Mouse (Mus musculus): ENCODE measurements around the gene Mapk3.
A peak's percentile ranks its signal among the peaks of the same experiment; 100 is the strongest.
"Not testable (repeated sequence)": the region's sequence is repeated elsewhere in the genome, so short reads cannot be mapped to it uniquely, and the experiment has no call there.

The Mapk3 gene

DNA sequence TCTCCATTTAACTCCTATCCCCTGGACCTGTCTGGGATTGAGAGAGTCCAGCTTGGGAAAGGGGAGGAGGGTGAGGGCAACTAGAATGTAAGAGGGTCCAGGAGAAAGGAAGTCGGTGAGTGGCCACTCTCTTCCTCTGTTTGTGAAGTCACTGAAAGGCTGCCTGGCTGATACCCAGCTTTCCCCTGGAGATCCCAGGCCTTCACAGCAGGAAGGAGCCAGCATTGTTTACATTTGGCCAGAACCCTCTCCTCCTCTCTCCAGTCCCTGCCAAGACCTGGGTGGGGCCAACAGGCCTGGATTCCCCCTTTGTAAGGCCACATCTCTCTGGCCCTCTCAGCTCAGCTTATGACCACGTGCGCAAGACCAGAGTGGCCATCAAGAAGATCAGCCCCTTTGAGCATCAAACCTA, 996 bp downstream of the Mapk3 start:
- peak; percentile 85 for DNase-seq

DNA sequence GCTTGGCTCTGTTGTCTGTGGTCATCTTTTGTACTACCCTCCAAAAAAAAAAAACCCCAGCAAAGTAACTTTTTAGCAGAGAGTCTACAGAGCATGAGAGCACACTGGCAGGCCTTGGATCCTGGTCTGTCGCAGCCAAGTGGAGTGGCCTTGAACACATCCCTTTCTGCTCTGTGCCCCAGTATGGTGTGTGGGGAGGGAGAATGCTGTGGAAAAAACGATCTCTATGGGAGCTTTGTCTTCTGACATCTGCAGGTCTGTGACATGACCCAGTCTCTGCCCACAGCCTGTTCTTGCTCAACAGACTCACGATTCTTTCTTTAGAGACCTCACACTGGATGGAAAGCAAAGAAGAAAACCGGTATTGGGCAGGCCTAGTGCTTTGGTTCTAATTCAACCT, 1.6 kb downstream of the Mapk3 start:
- no peak for DNase-seq

DNA sequence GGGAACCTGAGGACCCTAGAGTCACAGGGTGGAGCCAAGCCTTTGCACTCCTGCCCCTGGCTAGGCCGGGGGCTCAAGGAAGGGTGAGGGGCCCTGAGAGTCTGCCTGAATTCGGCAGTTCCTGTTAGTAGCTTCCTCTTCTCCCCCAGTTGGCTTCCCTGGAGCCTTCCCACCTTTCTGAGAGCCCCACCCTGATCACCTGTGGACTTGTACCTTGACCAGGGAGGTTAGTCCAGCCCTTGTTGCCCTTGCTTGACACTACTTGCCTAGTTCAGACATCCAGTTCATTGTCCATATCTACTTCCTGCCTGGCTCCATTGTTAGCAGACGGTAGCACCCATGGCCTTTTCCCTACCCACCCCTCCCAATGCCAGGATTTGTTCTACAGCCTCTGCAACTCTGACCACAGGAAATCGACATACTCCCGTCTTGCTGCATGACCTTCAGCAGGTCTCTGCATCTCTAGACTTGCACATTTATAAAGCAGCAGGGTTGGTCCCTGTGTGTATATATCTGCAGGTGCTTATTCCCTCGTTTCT, 2.2 kb downstream of the Mapk3 start:
- no peak for DNase-seq

DNA sequence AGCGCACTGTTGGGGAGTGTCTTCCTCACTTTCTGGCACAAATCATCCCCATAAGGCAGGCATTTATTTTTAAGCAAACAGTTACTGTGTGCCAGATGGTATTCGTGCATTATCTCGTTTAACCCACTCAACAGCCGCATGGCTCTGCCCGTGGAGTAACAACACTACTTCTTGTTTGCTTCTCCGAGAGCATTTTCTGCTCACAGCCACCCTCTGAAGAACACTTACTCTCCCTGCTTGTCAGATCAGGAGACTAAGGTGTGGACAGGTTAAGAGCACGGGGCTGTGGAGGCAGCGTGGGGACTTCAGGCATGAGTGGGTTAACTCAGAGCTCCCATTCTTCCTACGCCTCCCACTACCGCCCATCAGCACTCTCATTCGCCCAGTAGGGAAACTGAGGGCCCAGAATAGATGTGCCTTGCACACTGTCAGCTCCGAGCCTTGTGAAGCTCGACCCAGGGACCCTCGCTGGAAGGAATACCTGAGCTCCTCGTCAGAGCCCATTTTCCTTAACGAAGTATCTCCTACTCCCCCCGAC, 3.1 kb downstream of the Mapk3 start:
- peak; percentile 31 for DNase-seq

DNA sequence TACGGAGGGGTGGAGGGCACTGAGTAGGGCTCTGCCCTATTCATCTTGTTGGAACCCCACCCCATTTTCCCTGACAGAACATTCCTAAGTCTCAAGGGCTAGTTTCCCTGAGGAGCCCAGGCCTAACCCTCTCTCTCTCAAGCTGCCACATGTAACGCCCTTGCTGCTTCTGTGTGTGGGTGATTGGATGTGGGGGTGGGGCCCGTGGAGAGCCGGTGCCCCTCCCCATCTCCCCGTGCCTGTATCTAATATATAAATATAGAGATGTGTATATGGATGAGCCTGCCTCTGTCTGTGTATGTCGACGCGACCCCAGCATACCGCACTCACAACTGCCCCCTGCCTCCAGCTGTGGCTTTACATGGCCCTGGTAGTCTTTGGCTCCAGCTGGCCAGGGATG, 6.1 kb downstream of the Mapk3 start:
- peak; percentile 22 for DNase-seq

DNA sequence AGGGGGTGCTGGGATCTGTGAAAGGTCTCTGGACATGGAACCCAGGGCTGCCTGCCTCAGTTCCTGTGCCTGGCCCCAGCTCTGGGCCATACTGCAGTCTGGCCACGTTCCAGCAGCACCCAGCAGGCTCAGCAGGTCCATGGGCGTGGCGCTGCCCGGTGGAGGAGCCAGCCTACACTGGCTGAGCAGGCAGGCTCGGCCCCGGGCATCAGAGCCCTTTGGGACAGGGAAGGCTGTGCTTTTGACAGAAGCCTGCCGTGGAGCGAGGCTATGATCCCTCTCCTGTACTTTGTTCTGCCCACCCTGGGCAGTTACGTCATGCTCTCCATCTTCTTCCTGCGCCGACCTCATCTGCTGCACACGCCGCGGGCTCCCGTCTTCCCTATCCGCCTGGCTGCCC, 6.8 kb downstream of the Mapk3 start, which contains the start of gene Gdpd3:
Gene Gdpd3, plus strand, starts transcription at position 134 of the 400 bp plus-strand sequence.
- peak; percentile 11 for DNase-seq

DNA sequence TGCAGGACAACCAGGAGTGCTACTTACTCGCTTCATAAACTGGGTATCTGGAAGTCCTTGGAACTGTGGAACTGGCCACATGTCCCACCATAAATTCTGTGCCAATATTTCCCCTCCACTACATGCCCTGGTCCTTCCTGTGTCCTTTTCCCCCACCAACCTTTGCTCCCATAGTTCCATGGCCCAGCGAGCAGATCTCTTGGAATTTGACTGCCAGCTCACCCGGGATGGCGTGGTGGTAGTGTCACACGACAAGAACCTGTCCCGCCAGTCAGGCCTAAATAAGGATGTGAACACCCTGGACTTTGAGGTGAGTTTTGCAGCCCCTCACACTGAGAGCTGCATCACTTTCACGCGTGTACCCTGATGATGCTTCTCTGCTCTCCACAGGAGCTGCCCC, 7.6 kb downstream of the Mapk3 start:
- DNase-seq: no peak

DNA sequence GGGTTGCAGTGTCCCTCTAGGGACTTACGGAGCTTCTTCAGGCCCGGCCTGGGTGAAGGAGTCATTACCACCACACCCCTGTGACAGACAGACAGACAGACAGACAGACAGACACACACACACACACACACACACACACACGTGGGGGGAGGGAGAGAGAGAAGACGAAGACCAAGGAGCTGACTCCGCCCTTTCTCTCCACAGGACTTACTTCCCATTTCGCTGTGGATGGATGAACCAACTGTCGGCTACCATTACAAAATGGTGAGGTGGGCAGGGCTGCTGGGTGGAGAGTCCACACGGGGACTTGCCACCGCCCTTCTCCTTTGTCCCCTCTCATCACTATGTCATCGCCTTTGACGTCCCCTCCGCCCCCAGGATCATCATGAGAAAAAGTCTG, 11.4 kb downstream of the Mapk3 start:
- no peak for DNase-seq

DNA sequence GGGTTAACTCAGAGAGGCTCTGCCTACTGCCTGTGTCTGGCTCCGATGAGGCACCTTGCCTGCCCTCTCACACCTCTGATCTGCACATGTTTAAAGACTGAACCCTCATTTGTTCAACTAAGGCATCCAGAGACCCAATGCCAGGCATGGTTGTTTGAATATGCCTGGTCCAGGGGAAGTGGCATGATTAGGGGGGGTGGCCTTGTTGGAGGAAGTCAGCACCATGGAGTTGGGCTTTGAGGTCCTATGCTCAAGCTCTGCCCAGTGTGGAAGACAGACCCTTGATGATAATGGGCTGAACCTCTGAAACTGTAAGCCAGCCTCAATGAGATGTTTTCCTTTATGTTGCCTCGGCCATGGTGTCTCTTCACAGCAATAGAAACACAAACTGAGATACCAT, 13.9 kb downstream of the Mapk3 start:
- peak; percentile 25 for DNase-seq

DNA sequence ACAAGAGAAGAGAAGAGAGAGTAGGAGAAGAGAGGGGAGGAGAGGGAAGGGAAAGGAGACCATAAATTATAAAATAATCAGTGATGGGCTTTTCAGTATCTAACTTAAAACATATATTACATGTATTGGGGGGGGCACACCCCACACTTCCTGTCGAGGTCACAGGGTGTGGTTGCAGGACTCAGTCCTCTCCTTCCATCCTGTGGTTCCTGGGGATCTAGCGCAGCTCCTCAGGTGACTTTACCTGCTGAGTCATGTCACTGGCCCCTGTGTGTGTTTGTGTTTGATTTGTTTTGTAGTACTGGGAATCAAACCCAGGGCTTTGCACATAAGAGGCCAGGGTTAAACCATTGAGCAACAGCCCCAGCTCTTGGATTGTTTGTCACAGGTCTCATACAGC, 15.1 kb downstream of the Mapk3 start:
- peak; percentile 21 for DNase-seq

DNA sequence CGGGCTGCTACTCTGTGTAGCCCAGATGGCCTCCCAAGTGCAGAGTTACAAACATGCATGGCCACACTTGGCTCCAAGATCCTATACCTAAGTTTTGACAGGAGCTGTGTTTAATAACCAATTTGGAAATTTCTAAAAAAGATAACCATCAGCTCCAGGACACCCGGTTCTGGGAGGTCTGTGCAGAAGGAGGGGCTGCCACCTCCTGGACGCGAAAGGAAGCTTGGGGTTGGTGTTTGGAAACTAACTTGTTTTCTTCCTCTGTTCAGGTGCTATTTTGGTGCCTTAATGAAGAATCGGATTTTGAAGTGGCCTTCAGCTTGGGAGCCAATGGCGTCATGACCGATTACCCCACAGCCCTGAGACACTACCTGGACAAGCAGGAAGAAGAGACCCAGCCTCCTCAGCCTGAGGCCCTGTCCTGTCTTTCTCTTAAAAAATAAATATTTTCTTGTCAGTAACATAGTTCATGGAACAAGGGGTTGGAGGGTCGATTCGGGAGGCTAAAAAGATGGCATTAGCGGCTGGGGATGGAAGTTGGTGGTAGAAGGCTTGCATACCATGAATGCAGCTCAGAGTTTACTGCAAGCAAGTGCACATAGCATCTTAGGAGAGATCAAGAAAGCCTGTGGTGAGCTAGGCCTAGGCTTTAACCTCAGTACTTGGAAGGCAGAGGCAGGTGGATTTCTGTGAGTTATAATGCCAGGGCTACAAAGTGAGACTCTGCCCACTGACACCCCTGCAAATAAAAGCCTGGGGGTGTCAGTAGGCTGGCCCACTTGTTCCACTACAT, 16.0 kb downstream of the Mapk3 start:
- DNase-seq: peak; percentile 46

DNA sequence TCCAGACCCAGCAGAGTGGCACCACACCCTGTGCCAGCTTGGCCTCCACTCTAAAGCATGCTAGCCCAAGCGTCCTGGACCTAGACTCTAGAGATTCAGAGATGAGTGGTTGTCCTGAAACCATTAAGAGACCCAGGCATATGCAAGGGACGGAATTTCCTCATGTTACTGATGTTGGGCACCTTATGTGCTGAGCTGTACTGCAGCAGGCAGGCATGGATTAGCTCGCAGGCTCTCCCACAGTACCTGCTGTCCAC, 16.5 kb downstream of the Mapk3 start:
- no peak for DNase-seq

DNA sequence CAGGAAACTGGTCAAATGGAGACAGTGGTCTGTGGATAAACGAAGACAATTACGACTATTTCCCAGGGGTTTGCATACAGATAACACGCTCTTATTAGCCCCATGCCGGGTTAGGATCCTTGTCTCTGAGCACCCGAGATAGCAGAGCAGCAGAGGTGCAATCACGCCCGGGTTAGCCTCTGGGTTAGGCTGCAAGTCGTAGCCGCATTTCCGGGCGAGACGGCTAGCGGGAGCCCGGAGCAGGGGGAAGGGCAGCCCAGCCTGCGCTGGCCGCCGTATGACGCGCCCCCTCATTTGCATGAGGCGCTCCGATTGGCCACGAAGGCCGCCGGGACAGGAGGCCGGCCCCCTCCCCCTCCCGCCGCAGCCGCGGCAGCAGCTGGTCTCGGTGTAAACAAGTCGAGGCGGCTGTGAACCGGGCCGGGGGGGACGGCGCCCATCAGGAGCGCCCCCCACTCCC, 17.2 kb downstream of the Mapk3 start, which contains the start of gene Ypel3:
Gene Ypel3, plus strand, starts transcription at position 358 of the 460 bp plus-strand sequence.
- peak; percentile 96 for DNase-seq

DNA sequence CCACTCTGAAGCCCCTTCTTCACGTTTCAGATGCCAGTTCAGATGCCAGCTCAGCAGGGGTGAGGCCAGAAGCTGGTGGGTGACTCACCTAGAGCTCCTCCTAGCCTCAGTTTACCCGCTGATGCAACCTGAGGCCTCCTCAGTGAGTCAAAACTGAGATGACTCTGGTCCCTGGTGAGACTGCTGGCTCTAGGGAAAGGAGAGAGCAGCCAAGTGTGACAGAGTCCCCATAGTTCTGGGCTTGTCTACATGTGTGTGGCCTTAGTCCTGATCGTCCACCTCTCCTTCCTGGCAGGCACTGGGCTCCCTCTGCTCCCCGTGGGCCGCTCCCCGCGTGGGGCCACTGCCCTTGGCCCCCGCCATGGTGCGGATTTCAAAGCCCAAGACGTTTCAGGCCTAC, 18.1 kb downstream of the Mapk3 start:
- DNase-seq: peak; percentile 74

DNA sequence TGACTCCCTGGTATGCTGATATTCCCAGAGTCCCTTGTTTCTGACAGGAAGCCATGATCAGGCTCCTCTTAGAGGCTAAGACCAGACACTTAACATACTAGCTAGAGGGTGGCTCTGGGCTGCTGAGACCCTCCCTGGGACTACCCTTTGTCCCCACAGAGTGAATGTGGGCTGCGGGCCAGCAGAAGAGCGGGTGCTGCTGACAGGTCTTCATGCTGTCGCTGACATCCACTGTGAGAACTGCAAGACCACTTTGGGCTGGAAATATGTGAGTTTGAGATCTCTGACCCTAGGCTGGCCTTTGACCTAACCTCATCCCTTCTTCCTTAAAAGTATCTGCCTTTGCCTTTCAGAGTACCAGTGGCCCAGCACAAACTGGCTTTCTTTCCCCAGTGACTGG, 18.7 kb downstream of the Mapk3 start:
- peak; percentile 69 for DNase-seq

DNA sequence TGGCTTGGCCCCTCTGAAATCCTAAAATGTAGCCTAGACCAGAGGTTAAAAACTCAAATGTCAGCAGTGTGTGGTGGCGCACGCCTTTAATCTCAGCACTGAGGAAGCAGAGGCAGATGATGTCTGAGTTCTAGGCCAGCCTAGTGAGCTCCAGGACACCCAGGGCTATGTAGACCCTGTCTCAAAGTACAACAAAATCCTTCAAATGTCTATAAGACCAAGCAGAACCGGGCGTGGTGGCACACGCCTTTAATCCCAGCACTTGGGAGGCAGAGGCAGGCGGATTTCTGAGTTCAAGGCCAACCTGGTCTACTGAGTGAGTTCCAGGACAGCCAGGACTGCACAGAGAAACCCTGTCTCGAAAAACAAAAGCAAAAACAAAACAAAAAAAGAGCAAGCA, 19.7 kb downstream of the Mapk3 start:
- DNase-seq: not testable (repeated sequence)

DNA sequence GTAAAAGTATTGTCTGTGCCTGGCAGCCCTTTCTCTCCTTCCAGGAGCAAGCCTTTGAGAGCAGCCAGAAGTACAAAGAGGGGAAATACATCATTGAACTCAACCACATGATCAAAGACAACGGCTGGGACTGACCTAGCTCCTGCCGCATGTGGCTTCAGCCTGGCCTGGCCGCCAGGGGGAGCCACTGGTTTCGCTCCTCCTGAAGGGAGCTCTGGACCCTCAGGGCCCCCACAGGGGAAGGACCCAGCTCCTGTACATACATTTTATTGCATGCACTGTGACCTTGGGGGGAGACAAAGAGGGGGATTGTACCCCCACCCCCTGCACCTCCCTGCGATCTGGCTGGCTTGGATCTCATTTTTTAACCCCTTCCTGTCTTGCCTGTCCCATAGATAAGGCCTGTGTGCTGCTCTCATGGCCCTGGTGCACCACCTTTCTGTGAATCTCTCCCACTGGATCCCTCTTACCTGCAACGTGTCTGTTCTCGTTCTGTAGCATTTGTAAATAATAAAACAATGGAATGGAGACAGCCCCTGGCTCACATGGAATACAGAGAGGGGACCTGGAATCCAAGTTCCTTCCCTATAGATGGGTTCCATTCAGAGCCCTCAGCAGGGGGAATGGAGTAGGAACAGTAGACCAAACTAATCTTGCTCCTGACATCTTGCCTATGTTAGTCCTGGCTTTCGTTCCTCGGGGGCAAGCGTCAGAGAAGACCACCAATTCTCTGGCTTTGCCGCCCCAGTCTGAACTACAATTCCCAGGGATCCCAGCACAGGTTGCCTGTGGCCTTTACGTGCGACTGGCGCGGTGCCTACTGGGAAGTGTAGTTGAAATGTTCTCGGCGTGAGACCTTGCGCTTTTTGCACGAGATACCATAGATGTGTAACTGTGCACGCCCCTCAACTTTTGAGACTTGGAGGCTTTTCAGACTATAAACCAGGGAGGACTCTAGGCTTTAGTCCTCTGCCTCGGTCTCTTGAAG, 20.9 kb downstream of the Mapk3 start:
- DNase-seq: peak; percentile 88

DNA sequence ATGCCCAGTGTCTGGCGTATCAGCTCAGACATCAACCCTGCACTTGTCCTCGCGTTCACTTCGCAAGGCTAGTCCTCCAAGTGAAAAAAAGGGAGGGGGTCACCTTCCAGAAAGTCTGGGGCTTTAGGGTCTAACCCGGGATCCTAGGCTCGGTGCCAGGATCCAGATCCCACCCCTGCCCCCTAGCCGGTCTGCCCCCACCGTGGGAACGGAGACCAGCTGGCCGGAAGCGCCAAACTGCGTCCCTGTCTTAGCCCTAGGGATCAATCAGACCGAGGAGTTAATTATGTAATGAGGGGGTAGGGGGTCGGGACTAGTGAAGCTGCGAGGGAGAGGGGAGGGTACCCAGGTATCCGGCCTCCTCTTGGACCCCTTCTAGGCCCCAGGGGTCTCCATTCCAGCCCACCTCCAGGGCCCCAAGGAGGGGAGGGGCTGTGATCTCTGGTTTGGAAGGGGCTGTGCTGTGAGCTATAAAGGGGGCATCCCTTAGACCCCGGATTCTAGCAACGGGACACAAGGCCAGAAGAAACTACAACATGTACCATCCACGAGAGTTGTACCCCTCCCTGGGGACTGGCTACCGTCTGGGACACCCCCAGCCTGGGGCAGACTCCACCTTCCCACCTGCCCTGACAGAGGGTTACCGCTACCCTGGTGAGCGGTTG, 21.7 kb downstream of the Mapk3 start, which contains the start of gene Tbx6:
Gene Tbx6, plus strand, starts transcription at position 513 of the 665 bp plus-strand sequence.
- DNase-seq: peak; percentile 63

DNA sequence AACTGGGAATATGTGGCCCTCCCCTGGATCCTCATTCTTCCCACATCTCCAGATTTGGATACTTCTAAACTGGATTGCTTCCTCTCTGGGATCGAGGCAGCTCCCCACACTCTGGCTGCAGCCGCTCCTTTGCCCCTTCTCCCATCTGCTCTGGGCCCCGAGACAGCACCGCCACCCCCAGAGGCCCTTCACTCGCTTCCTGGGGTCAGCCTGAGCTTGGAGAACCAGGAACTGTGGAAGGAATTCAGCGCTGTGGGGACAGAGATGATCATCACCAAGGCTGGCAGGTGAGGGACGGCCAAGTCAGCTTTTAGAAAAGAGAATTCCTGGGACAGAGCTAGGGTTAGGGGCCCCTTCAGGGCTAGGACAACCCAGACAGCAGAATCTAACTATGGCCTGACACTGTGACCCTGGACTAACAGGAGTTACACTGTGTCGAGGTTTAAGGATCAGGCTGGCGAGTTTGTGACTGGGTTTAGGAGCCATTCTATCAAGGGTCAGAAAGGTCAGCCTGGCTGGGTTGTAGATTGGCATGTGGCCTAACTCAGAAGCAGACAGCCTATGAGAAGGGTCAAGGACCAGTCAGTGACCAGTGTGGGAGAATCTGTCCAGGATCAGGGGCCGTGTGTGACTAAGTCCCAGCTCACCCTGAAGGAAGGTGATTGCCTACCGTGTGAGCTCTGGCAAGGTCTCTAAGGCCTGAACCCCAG, 22.4 kb downstream of the Mapk3 start:
- DNase-seq: no peak

DNA sequence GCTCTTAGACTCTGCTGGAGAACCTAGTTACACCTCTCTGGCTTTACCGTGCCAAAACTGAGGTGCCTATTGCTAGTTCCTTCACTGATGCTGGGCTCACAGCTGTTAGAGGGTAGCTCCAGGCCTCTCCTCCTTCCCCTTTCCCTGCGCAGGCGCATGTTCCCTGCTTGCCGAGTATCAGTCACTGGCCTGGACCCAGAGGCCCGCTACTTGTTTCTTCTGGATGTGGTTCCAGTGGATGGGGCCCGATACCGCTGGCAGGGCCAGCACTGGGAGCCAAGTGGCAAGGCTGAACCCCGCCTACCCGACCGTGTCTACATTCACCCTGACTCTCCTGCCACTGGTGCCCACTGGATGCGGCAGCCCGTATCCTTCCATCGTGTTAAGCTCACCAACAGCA, 23.3 kb downstream of the Mapk3 start:
- no peak for DNase-seq

DNA sequence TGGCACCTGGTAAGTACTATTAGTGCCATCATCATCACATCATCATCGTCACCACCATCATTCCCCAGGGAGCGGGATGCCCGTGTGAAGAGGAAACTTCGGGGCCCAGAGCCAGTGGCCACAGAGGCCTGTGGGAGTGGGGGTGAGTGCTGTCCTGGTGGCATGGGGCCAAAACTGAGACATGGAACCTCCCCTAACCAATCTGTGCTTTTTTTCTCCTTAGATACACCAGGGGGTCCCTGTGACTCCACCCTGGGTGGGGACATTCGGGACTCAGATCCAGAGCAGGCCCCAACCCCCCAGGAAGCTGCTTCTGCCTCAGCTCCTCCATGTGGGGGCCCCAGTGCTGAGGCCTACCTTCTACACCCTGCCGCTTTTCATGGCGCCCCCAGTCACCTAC, 25.1 kb downstream of the Mapk3 start:
- DNase-seq: peak; percentile 56

DNA sequence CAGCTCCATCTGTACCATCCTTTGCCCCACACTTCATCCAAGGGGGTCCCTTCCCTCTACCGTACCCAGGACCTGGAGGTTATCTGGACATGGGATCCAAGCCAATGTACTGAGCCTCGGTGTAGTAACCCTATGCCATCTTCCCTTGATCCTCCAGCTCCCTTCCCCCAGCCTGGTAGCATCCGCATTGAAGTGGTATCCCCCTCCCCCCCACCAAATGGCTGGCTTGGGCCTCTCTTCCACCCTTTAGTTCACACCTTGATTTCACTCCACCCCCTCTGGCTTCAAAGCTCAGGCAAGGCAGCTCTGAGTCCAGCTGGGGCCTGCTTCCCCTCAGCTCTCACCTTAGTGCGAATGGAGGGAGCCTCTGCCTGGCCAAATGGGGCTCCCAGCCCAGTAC, 25.7 kb downstream of the Mapk3 start:
- no peak for DNase-seq

Measured in cerebellum, adult 9-10 months (tissue).